Mouse (Mus musculus) B cell, adult 2 months (primary cell): ENCODE results near the gene Cnp.
A peak's percentile ranks its signal among the peaks of the same experiment; 100 is the strongest.

Experiments used
- DNase-seq, 2 experiments: peaks; one replicate each; pipeline ENCODE4 v3.0.0; 2022

Gene Cnp

DNA sequence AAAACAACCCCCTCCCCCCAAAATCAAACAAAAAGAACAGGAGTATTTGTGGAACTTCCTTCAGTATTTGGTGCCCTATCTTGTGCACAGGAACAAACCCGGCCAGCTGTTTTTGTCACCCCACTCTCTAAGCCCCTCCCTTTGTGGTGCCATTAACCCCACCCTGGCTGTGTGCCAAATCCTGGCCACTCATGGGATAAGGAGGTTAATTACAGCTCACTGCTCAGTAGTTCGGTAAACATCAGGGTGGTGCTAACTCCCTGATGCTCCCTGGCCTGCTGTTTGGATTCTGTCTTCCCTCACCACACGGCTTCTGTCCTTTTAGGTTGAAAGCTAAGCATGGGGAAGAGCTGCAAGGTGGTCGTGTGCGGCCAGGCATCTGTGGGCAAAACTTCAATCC lies 49.2 kb downstream of the Cnp start:
- no peak for DNase-seq

DNA sequence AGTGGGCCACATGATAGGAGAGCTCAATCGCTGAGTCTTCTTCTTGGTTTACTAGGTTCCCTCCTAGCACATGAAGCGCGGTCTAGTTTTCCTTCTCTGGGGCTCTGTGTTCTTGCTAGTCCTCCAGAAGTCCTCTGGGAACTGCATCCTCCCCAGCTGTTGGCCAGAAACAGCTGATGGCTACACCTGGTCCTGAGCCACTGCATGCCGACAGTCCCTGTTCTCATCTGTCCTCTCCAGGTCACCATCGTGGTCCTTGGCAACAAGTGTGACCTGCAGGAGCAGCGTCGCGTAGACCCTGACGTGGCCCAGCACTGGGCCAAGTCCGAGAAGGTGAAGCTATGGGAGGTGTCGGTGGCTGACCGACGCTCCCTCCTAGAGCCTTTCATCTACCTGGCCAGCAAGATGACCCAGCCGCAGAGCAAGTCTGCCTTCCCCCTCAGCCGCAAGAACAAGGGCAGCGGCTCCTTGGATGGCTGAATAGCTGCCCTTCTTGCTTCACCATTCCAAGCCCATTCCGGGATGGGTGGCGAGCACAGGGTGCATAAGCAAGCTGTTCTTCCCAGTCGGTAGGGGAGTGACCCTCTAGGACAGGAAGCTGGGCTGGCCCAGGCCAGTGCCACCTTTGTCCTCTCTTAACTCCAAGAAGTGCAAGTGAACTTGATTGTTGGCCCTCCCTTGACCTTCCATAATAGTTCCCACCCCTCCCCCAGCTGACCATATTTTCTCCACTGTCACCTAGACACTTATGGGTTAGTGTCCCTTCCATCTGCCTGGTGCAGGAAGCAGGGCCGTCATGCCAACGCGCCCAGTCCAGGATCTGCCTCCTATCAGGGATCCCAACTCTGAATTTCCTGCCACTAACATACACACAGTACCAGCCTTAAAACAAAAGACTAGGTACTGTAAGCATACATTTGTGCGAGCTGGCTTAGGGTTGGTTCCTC lies 51.3 kb downstream of the Cnp start:
- DNase-seq: no peak

DNA sequence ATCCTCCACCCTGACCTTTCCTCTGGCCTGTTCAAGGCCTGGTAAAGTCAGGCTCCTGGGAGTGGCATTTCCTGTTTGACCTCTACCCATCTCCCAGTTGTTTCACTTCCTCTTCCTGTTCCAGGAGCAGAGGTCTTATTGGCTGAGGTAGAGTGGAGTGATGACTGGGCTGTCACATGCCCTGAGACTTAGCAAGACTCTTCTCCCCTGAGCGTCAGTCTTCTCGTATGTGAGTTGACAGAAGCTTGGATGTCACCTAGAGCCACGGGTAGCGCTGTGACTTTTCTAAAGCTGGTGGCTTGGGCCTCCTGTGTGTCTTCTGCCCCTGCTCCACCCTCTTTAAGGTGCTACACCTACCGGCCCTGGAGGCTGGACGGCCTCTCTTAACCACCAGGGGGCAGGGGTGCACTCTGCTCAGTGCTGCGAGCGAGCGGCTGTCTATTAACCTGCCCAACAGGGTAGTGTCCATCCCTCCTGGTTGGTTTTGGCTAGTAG lies 52.0 kb downstream of the Cnp start:
- peak; percentile 88 to 91 for DNase-seq

DNA sequence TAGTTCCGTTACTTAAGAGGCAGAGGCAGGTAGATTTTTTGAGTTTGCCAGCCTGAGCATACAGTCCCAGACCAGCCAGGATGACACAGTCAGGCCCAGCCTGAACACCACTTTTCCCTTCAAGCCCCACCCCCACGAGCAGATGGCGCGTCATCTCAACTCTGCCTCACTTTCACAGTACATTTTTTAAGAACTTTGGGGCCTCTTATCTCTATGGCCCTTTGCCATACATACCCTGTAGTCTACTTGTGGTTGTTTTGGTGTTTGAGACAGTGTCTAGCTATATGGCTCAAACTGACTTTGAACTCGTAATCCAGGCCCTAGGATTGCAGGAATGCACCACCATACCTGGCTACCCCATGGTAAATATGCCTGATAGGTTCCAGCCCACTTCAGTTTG lies 53.4 kb downstream of the Cnp start:
- DNase-seq: no peak

DNA sequence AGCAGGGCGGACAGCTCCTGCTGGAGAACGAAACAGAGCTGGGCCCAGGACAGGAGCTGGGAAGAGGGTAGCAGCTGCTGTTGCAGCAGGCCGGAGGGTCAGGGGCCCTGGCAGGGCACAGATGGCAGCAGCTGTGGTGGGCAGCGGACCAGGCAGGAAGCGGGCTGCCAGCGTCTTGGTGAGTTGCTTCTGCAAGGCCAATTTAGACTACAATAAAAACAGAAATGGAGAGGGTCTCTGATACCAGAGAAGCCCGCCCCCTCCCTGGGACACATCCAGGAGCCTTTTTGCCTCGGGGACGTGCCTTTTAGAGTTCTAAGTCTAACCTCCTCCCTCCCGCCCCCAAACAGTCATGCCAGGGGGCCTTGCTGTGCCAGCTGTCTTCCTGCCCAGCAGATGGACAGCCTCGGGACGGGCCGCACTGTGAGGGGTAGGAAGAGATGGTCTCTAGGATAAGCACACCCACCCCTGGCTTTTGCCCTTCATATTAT lies 54.2 kb downstream of the Cnp start:
- DNase-seq: no peak

DNA sequence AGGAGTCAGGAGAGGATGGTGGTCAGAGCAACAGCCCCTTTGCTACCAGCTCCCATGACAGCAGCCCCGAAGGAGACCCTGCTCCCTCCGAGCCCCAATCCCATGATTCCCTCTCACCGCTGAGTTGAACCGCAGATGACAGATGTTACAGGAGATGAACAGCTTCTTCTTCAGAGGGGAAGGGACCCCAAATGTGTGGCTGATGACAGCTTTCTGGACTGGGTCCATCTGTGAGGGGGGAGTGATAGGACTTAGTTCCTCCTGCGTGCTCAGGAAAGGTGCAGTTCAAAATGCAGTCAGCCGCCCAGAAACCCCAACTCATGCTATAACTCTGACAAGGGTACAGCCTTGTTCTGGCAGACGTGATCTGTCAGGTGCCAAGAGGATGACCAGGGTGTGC lies 59.8 kb downstream of the Cnp start:
- DNase-seq: no peak

DNA sequence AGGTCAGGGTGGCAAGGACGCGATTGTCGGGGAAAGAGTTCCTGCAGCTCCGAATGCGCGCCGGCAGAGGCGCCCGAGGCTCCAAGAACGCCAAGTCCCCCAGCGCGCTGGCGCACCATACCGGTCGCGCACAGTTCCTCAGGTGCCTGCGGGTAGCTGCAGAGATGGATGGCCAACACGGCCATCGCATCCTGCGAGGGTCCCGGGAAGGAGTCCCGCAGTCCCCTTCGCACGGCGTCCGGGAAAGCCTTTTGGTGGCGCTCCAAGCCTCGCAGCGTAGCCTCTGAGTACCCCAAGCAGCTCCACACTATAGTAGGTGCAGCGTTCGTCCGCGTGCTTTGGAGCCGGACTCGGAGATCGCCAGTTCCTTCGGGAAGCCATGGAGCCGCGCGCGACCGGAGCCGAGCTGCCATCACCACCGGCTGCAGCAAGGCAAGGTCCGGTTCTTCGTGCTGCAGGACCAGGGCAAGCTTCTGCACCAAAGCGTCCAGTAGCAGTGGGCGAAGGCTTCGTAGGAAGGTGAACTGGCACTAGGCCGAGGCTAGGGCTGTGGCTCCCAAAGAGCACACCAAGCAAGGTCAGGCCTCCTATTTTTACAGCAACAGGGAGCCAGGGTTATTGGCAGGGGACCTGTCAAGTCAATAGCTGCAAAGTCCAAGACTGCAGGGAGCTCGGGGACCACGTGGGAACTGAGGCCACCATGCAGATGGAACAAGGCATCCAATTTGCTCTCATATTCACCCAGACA lies 65.6 kb downstream of the Cnp start:
- DNase-seq: peak; percentile 34 to 43
